Mouse (Mus musculus) heart, embryonic 11.5 days (tissue): ENCODE results near the gene Mettl7a2. TPM values are rescaled to one million over a fixed set of nuclear protein-coding genes. Genes with fewer than 3 reads are reported as not detected.

Experiments
- ATAC-seq: fragments of 200-750 bp; cut with Nextera tagmentation; replicated peaks from 2 replicates; pipeline ENCODE4 v1.8.0; 2017; ENCODE audit warnings: moderate library complexity; ENCODE audit not compliant: insufficient number of reproducible peaks, low FRiP score, low TSS enrichment
- H3K27ac ChIP-seq: fragments of 300-500 bp; sonication (generic); 2 replicates; pipeline ENCODE4 v1.5.1; 2014; ENCODE audit warnings: mild to moderate bottlenecking, low read depth, low read length
- H3K27me3 ChIP-seq: fragments of 300-500 bp; sonication (generic); 2 replicates; pipeline ENCODE4 v1.6.1; 2014; ENCODE audit warnings: mild to moderate bottlenecking, low read length, mixed read lengths; ENCODE audit not compliant: control insufficient read depth, insufficient read depth
- H3K36me3 ChIP-seq: fragments of 300-500 bp; sonication (generic); 2 replicates; pipeline ENCODE4 v1.6.1; 2014; ENCODE audit warnings: mild to moderate bottlenecking, low read length, moderate library complexity, mixed read lengths; ENCODE audit not compliant: control insufficient read depth, insufficient read depth
- H3K4me1 ChIP-seq: fragments of 300-500 bp; sonication (generic); 2 replicates; pipeline ENCODE4 v1.6.1; 2014; ENCODE audit warnings: low read length; ENCODE audit not compliant: control insufficient read depth, insufficient read depth
- H3K4me2 ChIP-seq: fragments of 300-500 bp; sonication (generic); 2 replicates; pipeline ENCODE4 v1.6.1; 2014; ENCODE audit warnings: mild to moderate bottlenecking, moderate library complexity
- H3K4me3 ChIP-seq: fragments of 300-500 bp; sonication (generic); 2 replicates; pipeline ENCODE4 v1.5.1; 2014; ENCODE audit warnings: low read depth, low read length
- H3K9ac ChIP-seq: fragments of 300-500 bp; sonication (generic); 2 replicates; pipeline ENCODE4 v1.6.1; 2014; ENCODE audit warnings: mild to moderate bottlenecking, low read depth, low read length, moderate library complexity
- H3K9me3 ChIP-seq: fragments of 300-500 bp; sonication (generic); replicated peaks from 2 replicates; pipeline ENCODE4 v1.6.1; 2016; ENCODE audit warnings: low read length; ENCODE audit not compliant: control insufficient read depth
- WGBS: fragments of 180-500 bp; shearing (Covaris S2); extraction: QIAGEN DNeasy Blood & Tissue Kit; methylation state at CpG from one replicate; pipeline ENCODE4 v1.1.7; 2014; ENCODE audit not compliant: insufficient replicate concordance; 5-methylcytosine and 5-hydroxymethylcytosine counted together
- polyA plus RNA-seq: library from polyadenylated mRNA; unstranded; fragments of >200 nt; fragmentation: Nextera tagmentation; extraction: Ambion mirVana; gene quantifications from 2 replicates; pipeline ENCODE4 v1.2.1, GENCODE M21; 2014

Gene Mettl7a2
- polyA plus RNA-seq, 1 experiment from 2014 or later: not detected

- 98% methylated on average over 3 of the region's 3 CpGs for WGBS
- peaks cover 22% of the 10 kb centered on the region for H3K36me3 ChIP-seq
- ATAC-seq: no peak
Measured at GRCm38 (mm10) chr15:100395561-100395960, 42.6 kb downstream of the Mettl7a2 start.

GRCm38 (mm10) chr15:100400592-100401250 lies 47.7 kb downstream of the Mettl7a2 start:
- no peaks in the 10 kb centered on the region for H3K9me3 ChIP-seq
- ATAC-seq: no peak
- H3K27me3 ChIP-seq: no peaks in the 10 kb centered on the region
- 89% methylated on average over 16 of the region's 16 CpGs for WGBS
- H3K9ac ChIP-seq: no peak overlapping the region
- no peaks in the 10 kb centered on the region for H3K4me1 ChIP-seq
- H3K4me2 ChIP-seq: no peak overlapping the region
- H3K36me3 ChIP-seq: peaks cover 33% of the 10 kb centered on the region
- H3K27ac ChIP-seq: no peak overlapping the region
- no peak overlapping the region for H3K4me3 ChIP-seq

More at GRCm38 (mm10) chr15:100395561-100395960, 42.6 kb downstream of the Mettl7a2 start:
- H3K27ac ChIP-seq: no peak overlapping the region
- H3K9me3 ChIP-seq: no peaks in the 10 kb centered on the region
- H3K9ac ChIP-seq: no peak overlapping the region
- peaks cover 6% of the 10 kb centered on the region; the same call in 1 of the 2 replicates for H3K4me1 ChIP-seq
- no peak overlapping the region for H3K4me2 ChIP-seq
- no peaks in the 10 kb centered on the region for H3K27me3 ChIP-seq
- H3K4me3 ChIP-seq: no peak overlapping the region

GRCm38 (mm10) chr15:100401811-100402210 lies 48.8 kb downstream of the Mettl7a2 start:
- Histone ChIP-seq H3K4me1 (no peaks in the 10 kb centered on the region), H3K27me3 (no peaks in the 10 kb centered on the region), H3K4me2 (no peak overlapping the region), H3K4me3 (no peak overlapping the region), H3K9ac (no peak overlapping the region), H3K36me3 (peaks cover 29% of the 10 kb centered on the region), H3K9me3 (no peaks in the 10 kb centered on the region), H3K27ac (no peak overlapping the region)
- ATAC-seq: no peak
- 89% methylated on average over 4 of the region's 4 CpGs for WGBS

GRCm38 (mm10) chr15:100402347-100402746 lies 49.3 kb downstream of the Mettl7a2 start:
- no peak overlapping the region for H3K27ac ChIP-seq
- H3K9ac ChIP-seq: no peak overlapping the region
- H3K4me1 ChIP-seq: no peaks in the 10 kb centered on the region
- H3K4me2 ChIP-seq: no peak overlapping the region
- WGBS: 83% methylated on average over 14 of the region's 14 CpGs
- peaks cover 27% of the 10 kb centered on the region for H3K36me3 ChIP-seq
- no peak for ATAC-seq
- H3K4me3 ChIP-seq: no peak overlapping the region
- H3K27me3 ChIP-seq: no peaks in the 10 kb centered on the region
- no peaks in the 10 kb centered on the region for H3K9me3 ChIP-seq

- Histone ChIP-seq H3K27me3 (no peaks in the 10 kb centered on the region), H3K27ac (no peak overlapping the region), H3K36me3 (peaks cover 23% of the 10 kb centered on the region), H3K4me1 (no peaks in the 10 kb centered on the region), H3K9me3 (no peaks in the 10 kb centered on the region), H3K9ac (no peak overlapping the region), H3K4me2 (no peak overlapping the region), H3K4me3 (no peak overlapping the region)
- WGBS: 80% methylated on average over 4 of the region's 4 CpGs
- ATAC-seq: no peak
Measured at GRCm38 (mm10) chr15:100402798-100403197, 49.8 kb downstream of the Mettl7a2 start.

GRCm38 (mm10) chr15:100403318-100404000 lies 50.5 kb downstream of the Mettl7a2 start:
- Histone ChIP-seq H3K27ac (no peak overlapping the region), H3K4me2 (no peak overlapping the region), H3K36me3 (peaks cover 27% of the 10 kb centered on the region), H3K27me3 (no peaks in the 10 kb centered on the region), H3K4me3 (no peak overlapping the region), H3K4me1 (no peaks in the 10 kb centered on the region), H3K9ac (no peak overlapping the region), H3K9me3 (no peaks in the 10 kb centered on the region)
- ATAC-seq: no peak
- WGBS: 91% methylated on average over 16 of the region's 16 CpGs

GRCm38 (mm10) chr15:100406088-100406487 lies 53.1 kb downstream of the Mettl7a2 start:
- no peak overlapping the region for H3K4me3 ChIP-seq
- ATAC-seq: no peak
- WGBS: 51% methylated on average over 5 of the region's 5 CpGs
- H3K4me1 ChIP-seq: no peaks in the 10 kb centered on the region
- no peak overlapping the region for H3K4me2 ChIP-seq
- no peaks in the 10 kb centered on the region for H3K27me3 ChIP-seq
- H3K36me3 ChIP-seq: peaks cover 13% of the 10 kb centered on the region
- H3K27ac ChIP-seq: no peak overlapping the region
- H3K9ac ChIP-seq: no peak overlapping the region
- no peaks in the 10 kb centered on the region for H3K9me3 ChIP-seq

- Histone ChIP-seq H3K4me1 (0 out of 2 replicates have a peak, but pooled peaks cover 4% of the 10 kb centered on the region), H3K4me2 (no peak overlapping the region), H3K9me3 (no peaks in the 10 kb centered on the region), H3K4me3 (no peak overlapping the region), H3K27ac (no peak overlapping the region), H3K27me3 (no peaks in the 10 kb centered on the region), H3K36me3 (peaks cover 5% of the 10 kb centered on the region; the same call in 1 of the 2 replicates), H3K9ac (no peak overlapping the region)
- 55% methylated on average over 14 of the region's 14 CpGs for WGBS
- ATAC-seq: peak; percentile 76
Measured at GRCm38 (mm10) chr15:100410918-100411672, 58.1 kb downstream of the Mettl7a2 start.
